Mouse (Mus musculus) neural tube, embryonic 10.5 days (tissue): ENCODE measurements around the gene Defa25.
"Not testable (repeated sequence)": the region's sequence is repeated elsewhere in the genome, so short reads cannot be mapped to it uniquely, and the experiment has no call there.

Experiments
- DNase-seq: peaks from one replicate; pipeline ENCODE4 v3.0.0-alpha.2; 2017; ENCODE audit warnings: low spot score; ENCODE audit errors: extremely low spot score

Defa25 gene

DNA sequence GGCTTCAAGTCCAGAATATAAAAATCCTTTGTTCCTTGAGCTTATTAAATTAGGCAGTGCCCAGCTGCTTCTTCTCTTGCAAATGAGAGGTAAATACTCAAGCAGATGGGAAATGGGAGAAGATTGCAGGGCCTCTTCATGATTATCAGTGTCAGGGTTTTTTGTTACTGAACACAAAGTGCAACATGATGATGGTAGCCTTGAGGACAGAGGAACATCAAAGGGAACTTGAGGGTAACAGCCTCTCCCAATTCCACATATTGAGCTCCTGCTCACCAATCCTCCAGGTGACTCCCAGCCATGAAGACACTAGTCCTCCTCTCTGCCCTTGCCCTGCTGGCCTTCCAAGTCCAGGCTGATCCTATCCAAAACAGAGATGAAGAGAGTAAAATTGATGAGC, at the start of gene Defa25:
TSS of gene Defa25 (plus strand) at position 301 of the 400 bp plus-strand sequence.
- not testable (repeated sequence) for DNase-seq

- DNase-seq = not testable (repeated sequence)
Observed at GRCm38 (mm10) chr8:21054747-21055146, 29.5 kb upstream of the Defa25 start, which contains the start of gene Defa23. Defa23 (plus strand) TSS chr8:21055047.

DNA sequence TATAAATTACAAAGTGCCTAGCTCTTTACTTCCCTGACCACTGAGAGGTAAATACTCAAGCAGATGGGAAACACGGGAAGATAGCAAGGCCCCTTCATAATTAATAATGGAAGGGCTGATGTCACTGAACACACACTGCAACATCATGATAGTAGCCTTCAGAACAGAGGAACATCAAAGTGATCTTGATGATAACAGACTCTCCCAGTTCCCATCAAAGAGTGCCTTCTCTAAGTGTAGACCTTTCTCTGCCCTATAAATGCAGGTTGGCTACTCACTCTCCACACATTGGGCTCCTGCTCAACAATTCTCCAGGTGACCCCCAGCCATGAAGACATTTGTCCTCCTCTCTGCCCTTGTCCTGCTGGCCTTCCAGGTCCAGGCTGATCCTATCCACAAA, 19.5 kb upstream of the Defa25 start, which contains the start of gene Defa35:
TSS of gene Defa35 (plus strand) at position 301 of the 400 bp plus-strand sequence.
- not testable (repeated sequence) for DNase-seq

GRCm38 (mm10) chr8:21093106-21093505, 8.9 kb downstream of the Defa25 start:
- no peak for DNase-seq

- not testable (repeated sequence) for DNase-seq
Observed at GRCm38 (mm10) chr8:21095950-21096349, 11.7 kb downstream of the Defa25 start, which contains the start of gene Gm14851. Gm14851 (minus strand) TSS chr8:21096050.

DNA sequence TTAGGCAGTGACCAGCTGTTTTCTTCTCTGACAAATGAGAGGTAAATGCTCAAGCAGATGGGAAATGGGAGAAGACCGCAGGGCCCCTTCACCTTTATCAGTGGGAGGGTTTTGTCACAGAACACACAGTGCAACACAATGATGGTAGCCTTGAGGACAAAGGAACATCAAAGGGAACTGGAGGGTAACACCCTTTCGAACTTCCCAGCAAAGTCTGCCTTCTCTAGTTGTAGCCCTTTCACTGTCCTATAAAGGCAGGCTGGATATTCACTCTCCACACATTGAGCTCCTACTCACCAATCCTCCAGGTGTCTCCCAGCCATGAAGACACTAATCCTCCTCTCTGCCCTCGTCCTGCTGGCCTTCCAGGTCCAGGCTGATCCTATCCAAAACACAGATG, 50.1 kb downstream of the Defa25 start, which contains the start of gene Defa30:
TSS of gene Defa30 (plus strand) at position 301 of the 400 bp plus-strand sequence.
- not testable (repeated sequence) for DNase-seq
